Mouse (Mus musculus) cortical plate, adult 2 months (tissue): ENCODE results near the gene Crhr2.

Experiments
- CTCF ChIP-seq: fragments of 200-500 bp; IDR thresholded peaks from 2 replicates; pipeline ENCODE4 v1.5.1; 2011; ENCODE audit warnings: mild to moderate bottlenecking, control low read depth, low read length; ENCODE audit not compliant: insufficient read depth; ENCODE audit errors: extremely low read depth
- POLR2A ChIP-seq: fragments of 200-500 bp; IDR thresholded peaks from 2 replicates; pipeline ENCODE4 v1.6.1; 2011; ENCODE audit warnings: mild to moderate bottlenecking, low read length, control low read depth; ENCODE audit not compliant: insufficient read depth; ENCODE audit errors: extremely low read depth

DNA sequence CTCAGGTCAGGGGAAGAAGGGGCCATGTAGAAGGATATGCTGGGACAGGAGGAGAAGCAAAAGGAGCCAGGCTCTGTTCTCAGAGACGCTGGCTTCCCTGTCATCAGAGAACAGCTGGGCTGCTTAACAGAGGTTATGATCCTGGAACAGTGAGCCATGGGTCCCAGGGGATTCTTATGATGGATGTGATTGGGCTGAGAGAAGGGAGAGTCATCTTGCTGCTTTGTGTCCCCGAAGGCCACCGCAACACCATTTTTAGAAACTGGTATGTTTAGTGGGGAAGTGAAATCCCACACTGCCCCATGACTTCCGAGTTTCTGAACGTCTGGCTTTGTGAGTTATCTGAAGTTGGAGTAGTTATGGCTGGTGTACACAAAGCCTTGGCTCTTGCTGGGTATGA is 12.5 kb upstream of the Crhr2 start:
- TF ChIP-seq CTCF (no peak), POLR2A (no peak)
